Mouse (Mus musculus) spleen, adult 2 months (tissue): Measurements from ENCODE around the gene BC037034. TPM values are rescaled to one million over a fixed set of nuclear protein-coding genes. Genes with fewer than 3 reads are reported as not detected.

Experiments
- DNase-seq, 2 experiments: peaks; one replicate each; pipeline versions ENCODE4 v3.0.0 to v3.0.0-alpha.2; 2012 to 2021; ENCODE audit warnings: low spot score in 2 of 2, low read depth in 1 of 2
- H3K27ac ChIP-seq: fragments of 200-500 bp; 2 replicates; pipeline ENCODE4 v1.5.1; 2012; ENCODE audit warnings: low read length, inconsistent platforms; ENCODE audit not compliant: insufficient read depth
- H3K27me3 ChIP-seq: fragments of 200-500 bp; 2 replicates; pipeline ENCODE4 v1.6.1; 2012; ENCODE audit warnings: mild to moderate bottlenecking, moderate library complexity, low read length, inconsistent platforms; ENCODE audit not compliant: control insufficient read depth, insufficient read depth
- H3K36me3 ChIP-seq: fragments of 200-500 bp; 2 replicates; pipeline ENCODE4 v1.6.1; 2012; ENCODE audit warnings: mild to moderate bottlenecking, low read length, inconsistent platforms; ENCODE audit not compliant: control insufficient read depth, insufficient read depth
- H3K4me1 ChIP-seq: fragments of 200-500 bp; 2 replicates; pipeline ENCODE4 v1.6.1; 2011; ENCODE audit warnings: inconsistent platforms; ENCODE audit not compliant: control insufficient read depth, insufficient read depth, insufficient read length
- H3K4me3 ChIP-seq: fragments of 200-500 bp; 2 replicates; pipeline ENCODE4 v1.5.1; 2011; ENCODE audit warnings: mild to moderate bottlenecking, inconsistent platforms; ENCODE audit not compliant: insufficient read depth, insufficient read length; ENCODE audit errors: extremely low read depth
- CTCF ChIP-seq: fragments of 200-500 bp; IDR thresholded peaks from 2 replicates; pipeline ENCODE4 v1.5.1; 2011; ENCODE audit warnings: mild to moderate bottlenecking, inconsistent platforms; ENCODE audit not compliant: insufficient read depth, insufficient read length, insufficient replicate concordance; ENCODE audit errors: extremely low read depth
- POLR2A ChIP-seq: fragments of 200-500 bp; IDR thresholded peaks from 2 replicates; pipeline ENCODE4 v1.6.1; 2011; ENCODE audit warnings: low read depth, low read length, inconsistent platforms
- WGBS: fragments of 180-500 bp; shearing (Covaris S2); methylation state at CpG from one replicate; pipeline ENCODE4 v1.1.7; 2018; 5-methylcytosine and 5-hydroxymethylcytosine counted together
- polyA plus RNA-seq: library from polyadenylated mRNA; depleted of rRNA; stranded (reverse); fragments of >200 nt; gene quantifications from 2 replicates; pipeline ENCODE4 v1.2.3, GENCODE M21; 2012

The BC037034 gene
- polyA plus RNA-seq, 1 experiment = 114 TPM

DNA sequence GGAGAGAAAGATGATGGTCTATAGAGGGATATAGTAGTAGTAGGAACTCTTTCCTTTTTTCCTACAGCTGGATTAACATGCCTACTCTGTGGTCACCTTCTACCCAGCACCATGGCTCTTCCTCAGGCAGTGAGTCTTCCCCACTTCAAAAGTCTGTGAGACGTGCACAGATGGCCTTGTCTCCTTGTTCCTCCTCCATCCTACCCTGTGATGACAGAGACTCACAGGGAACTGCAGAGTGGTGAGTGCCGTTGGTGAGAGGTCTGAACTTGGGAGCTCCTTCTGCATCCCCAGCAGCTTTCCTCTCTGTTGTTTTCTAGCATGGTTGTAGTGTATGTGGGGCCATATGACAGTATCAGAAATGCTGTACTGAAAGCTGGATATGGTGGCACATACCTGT is 18.0 kb upstream of the BC037034 start:
- no peak for DNase-seq
- TF ChIP-seq CTCF (no peak), POLR2A (no peak)
- no peaks in the 10 kb centered on the region for H3K36me3 ChIP-seq

DNA sequence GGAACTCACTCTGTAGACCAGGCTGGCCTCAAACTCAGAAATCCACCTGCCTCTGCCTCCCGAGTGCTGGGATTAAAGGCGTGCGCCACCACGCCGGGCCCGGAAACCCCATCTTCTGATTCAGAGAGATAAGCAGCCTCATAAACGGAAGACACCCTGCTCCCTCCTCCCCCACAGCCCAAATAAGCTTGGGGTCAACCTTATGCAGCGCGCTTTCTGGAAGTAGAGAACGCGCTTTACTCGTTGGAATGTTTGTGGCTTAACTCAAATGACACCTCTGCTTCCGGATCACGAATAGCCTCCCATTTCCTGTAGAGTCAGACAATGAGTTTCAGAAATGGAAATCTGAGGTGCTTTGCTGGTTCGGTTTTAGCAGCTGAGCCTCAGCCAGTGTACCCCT is 17.0 kb upstream of the BC037034 start:
- TF ChIP-seq POLR2A (no peak), CTCF (no peak)
- H3K4me3 ChIP-seq = no peak overlapping the region
- 97% methylated on average over 15 of the region's 15 CpGs for WGBS
- H3K27ac ChIP-seq = no peak overlapping the region
- no peaks in the 10 kb centered on the region for H3K36me3 ChIP-seq
- H3K4me1 ChIP-seq = 0 out of 2 replicates have a peak, but pooled peaks cover 3% of the 10 kb centered on the region
- H3K27me3 ChIP-seq = no peaks in the 10 kb centered on the region
- no peak for DNase-seq

More for the DNA sequence above, 18.0 kb upstream of the BC037034 start:
- 0 out of 2 replicates have a peak, but pooled peaks cover 3% of the 10 kb centered on the region for H3K4me1 ChIP-seq
- no peak overlapping the region for H3K4me3 ChIP-seq
- WGBS = 67% methylated on average over 2 of the region's 2 CpGs
- no peaks in the 10 kb centered on the region for H3K27me3 ChIP-seq
- no peak overlapping the region for H3K27ac ChIP-seq

DNA sequence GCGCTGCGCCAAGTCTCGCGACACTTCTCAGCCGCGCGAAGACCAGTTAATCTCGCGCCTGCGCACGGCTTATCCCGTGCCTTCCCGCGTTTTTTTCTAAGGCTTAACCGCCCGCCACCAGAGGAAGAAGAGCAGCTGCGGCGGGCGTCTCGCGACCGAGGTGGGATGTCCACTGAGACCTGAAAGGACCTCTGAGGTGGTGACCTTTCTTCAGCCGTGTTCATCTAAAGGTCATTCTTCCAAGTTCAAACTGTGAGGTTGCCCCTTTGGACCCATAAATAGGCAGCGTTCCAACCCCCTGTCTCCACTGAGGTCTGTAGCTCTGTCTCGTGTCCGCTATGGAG is 16.6 kb upstream of the BC037034 start:
- 39% methylated on average over 26 of the region's 26 CpGs for WGBS
- no peaks in the 10 kb centered on the region for H3K36me3 ChIP-seq
- H3K27ac ChIP-seq = no peak overlapping the region
- H3K4me3 ChIP-seq = peak overlapping the region; percentile 55; the same call in 1 of the 2 replicates
- no peak for DNase-seq
- TF ChIP-seq CTCF (no peak), POLR2A (no peak)
- H3K27me3 ChIP-seq = no peaks in the 10 kb centered on the region
- 0 out of 2 replicates have a peak, but pooled peaks cover 3% of the 10 kb centered on the region for H3K4me1 ChIP-seq

DNA sequence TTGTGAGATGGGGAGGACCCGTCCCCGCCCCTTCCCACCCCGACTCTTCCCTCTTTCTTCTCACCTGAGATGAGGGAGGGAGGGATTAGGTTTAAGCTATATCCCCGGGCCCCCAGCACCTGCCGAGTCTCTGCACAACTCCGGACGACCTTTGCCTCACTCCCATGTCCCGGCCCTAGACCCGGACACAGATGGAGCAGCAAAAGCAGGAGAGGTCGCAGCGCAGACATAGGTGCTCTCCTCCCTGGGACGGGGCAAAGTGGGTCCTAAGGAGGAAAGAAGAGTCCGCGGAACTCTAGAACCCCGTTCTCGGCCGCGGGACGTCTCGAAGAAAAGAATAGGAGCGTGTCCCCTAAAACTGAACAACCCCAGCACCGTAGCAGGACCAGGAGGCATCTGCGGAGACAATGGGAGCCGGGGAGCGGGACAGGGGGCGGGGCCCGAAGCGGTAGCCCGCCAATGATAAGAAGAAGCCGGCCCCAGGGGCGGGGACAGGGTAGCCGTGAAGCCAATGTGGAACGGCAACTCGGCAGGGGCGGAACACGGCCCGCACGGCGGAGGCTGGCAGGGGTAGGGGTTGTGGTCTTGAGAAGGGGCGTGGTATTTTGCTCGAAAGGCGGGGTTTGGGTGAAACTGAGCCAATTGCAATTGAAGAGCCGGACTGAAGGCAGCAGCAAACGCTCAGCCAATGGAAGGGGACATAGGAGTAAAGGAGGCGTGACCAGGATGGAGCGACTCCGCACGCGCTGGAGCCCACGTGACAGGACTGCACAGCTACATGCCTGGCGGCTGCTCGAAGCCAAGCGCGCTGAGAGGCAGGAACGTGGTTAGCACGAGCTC is 16.0 kb upstream of the BC037034 start, which contains the start of the genes Gm43720, Gpc2 and Stag3:
TSS of gene Gm43720 (minus strand) at position 374 of the 840 bp plus-strand sequence.
TSS of gene Gpc2 (minus strand) at position 421 of the 840 bp plus-strand sequence.
TSS of gene Stag3 (plus strand) at position 656 of the 840 bp plus-strand sequence.
- no peaks in the 10 kb centered on the region for H3K36me3 ChIP-seq
- TF ChIP-seq POLR2A = no peak
- TF ChIP-seq CTCF = no peak
- H3K27me3 ChIP-seq = no peaks in the 10 kb centered on the region
- no peak within 1 kb of the TSS for H3K27ac ChIP-seq
- peak; percentile 78 to 88 for DNase-seq
- peak within 1 kb of the TSS; percentile 55 for H3K4me3 ChIP-seq
- WGBS = 2% methylated on average over 56 of the region's 56 CpGs
- 0 out of 2 replicates have a peak, but pooled peaks cover 3% of the 10 kb centered on the region for H3K4me1 ChIP-seq

DNA sequence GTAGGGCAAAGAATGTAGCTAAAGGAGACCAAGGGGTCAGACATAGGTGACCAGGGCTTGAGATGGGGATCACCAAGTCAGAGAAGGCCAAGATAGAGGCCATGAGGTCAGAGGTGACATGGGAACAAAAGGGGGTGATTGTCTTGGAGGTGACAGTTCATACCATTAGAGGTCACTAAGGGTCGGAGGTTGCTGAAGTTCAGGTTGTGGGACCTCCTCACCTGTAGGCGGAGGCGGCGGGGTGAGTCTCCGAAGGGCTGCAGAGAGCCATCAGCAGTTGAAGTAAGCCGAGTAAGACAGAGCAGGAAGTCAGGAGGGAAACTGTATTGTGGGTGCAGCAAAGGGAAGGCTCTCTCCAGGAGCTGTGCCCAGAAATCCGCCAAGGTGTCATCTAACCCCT is 14.2 kb upstream of the BC037034 start:
- Histone ChIP-seq H3K36me3 (no peaks in the 10 kb centered on the region), H3K27me3 (no peaks in the 10 kb centered on the region; the same call in 1 of the 2 replicates), H3K27ac (no peak overlapping the region), H3K4me1 (0 out of 2 replicates have a peak, but pooled peaks cover 3% of the 10 kb centered on the region), H3K4me3 (no peak overlapping the region)
- no peak for DNase-seq
- 90% methylated on average over 7 of the region's 7 CpGs for WGBS
- TF ChIP-seq POLR2A (no peak), CTCF (no peak)

DNA sequence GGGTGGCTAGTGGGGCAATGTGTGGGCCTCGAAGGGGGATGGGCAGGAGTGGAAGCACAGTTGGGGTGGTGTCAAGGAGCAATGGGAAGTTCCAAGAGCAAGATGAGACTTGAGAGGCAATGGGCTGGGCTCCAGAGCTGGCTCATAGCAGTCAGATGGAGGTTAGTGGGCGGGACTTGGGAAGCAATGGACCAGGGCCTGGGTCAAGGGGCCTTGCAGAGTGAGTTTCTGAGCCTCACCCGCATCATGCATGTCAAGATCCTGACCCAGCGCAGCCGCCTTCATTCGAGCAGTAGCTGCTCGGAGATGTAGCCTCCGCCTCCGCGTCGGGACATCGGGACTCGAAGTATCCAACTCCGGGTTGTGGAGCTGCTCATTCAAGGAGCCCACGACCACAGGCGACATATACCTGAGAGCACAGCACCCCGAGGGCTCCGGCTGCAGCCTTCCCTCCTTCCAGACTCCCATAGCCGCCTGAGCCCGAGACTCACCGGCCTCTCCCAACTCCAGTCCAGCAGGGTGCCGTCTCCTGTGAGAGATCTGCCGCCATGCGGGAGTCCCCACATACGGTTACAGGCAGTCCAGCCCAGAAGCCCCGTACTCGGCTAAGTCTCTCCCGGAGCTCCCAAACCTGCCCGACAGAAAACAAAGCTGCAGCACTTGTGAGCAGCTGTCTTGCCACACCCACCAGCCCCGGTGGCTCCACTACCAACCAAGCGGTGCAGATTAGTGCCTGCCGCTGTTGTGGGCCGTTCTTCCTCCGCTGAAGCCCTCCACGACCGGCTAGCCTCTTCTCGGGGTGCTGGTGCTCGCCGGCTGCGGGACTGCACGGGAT is 11.6 kb upstream of the BC037034 start:
- TF ChIP-seq POLR2A (no peak), CTCF (no peak)
- H3K4me1 ChIP-seq = 0 out of 2 replicates have a peak, but pooled peaks cover 3% of the 10 kb centered on the region
- WGBS = 88% methylated on average over 41 of the region's 41 CpGs
- DNase-seq = no peak
- no peak overlapping the region for H3K27ac ChIP-seq
- peaks cover 1% of the 10 kb centered on the region; the same call in 1 of the 2 replicates for H3K27me3 ChIP-seq
- H3K36me3 ChIP-seq = no peaks in the 10 kb centered on the region
- no peak overlapping the region for H3K4me3 ChIP-seq
